Mouse (Mus musculus): ENCODE results near the gene Casz1. TPM values are rescaled to one million over a fixed set of nuclear protein-coding genes. Genes with fewer than 3 reads are reported as not detected.

The Casz1 gene
- total RNA-seq, 2 experiments from 2014 or later, result 0.55 to 0.75 TPM

DNA sequence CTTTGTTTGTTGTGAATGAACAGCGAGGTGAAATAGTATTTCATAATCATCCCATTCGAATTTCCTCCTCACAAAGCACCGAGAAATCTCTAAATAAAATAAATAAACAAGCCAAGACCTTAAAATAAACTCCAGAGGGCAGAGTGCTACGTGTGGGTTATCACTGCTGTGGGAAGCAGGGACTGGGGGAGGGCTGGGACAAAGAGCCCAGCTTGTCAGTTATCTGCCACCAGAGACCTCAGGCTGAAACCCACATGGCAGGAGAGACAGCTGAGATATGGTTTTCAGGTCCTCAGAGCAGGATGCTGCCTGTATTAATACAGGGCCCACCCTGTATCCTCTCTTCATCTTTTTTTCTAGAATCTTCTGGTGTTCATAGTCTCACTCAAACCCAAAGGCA is 9.2 kb upstream of the Casz1 start:
- ATAC-seq (replicated peaks; ENCODE audit: low FRiP score, low TSS enrichment, poor library complexity, severe bottlenecking), result peak; percentile 50; the same call in 1 of the 2 replicates

DNA sequence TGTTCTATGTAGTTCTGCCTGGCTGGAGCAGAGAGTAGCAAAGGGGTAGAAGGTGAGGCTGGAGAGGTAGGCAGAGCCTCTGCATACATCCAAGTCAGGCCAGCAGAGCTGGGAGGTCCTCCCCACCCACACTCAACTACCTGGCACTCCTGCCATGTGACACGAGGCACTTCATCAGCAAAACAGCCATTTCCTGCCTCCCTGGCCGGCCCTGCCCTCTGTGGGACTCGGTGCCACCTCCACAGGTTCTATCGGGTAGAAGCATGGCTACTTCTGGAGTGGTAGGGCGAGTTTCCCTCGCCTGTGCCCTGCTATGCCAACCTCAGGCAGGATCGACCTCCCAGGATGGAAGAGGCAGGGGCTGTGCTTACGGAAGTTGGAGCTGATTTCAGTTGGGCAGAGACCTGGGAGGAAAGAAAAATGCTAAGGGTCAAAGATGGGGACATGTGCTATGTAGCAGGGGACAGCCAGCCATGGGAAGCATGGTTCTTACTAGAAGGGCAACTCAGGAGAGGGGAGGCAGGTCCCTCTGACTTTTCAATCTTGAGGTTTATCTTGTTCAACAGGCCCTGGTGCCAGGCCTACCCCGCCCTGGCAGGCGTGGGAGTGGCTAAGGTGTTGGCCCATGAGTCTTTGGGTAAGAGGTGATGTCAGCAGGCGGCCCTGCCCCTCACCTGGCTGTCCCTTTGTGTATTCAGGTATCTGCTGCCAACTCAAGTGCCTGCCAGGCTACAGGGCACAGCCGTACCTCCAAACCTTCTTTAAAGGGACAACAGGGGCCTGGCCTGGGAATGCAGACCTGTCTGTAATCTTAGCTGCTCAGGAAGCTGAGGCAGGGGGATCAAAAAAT is 6.5 kb upstream of the Casz1 start:
- ATAC-seq (replicated peaks; ENCODE audit: low FRiP score, low TSS enrichment, poor library complexity, severe bottlenecking), result peak; percentile 70

DNA sequence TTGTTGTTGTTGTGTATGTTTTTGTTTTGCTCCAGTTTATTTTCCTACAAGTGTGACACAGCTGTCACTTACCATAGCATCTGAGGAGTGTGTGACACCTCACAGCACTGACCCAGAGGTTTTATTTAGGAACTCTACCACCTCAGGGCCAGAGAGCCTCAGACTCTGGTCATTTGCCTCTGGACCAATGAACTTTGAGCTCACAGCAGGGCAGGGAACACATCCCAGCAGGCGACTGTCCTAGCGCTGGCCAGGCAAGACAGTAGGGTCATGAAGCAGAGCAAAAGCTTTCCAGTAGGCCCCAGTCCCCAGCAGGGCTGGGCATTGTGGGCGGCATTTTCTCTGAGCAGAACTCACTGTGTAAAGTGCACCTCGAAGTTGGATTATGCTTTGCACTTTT is 1.2 kb upstream of the Casz1 start:
- no peak for ATAC-seq (replicated peaks; ENCODE audit: low FRiP score, low TSS enrichment, poor library complexity, severe bottlenecking)

DNA sequence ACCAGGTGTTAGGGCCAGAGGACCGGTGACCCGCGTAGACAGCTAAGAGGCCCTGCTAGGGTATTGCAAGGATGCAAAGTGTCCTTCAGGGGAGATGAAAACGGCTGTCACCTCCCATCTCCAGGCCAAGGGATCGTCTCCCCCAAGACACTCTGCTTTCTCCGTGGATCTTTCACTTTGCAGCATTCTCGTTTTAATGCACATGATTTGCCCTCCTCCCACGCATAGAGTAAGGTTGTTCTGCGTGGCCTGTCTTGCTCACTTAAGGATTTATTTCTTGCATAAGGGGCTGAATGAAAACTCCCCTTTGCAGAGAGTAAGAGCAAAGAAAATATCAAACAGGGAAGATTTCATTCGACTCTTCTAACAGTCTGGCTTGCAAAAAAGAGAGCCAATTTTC is 593 bp upstream of the Casz1 start:
- ATAC-seq (replicated peaks; ENCODE audit: low FRiP score, low TSS enrichment, poor library complexity, severe bottlenecking), result no peak

DNA sequence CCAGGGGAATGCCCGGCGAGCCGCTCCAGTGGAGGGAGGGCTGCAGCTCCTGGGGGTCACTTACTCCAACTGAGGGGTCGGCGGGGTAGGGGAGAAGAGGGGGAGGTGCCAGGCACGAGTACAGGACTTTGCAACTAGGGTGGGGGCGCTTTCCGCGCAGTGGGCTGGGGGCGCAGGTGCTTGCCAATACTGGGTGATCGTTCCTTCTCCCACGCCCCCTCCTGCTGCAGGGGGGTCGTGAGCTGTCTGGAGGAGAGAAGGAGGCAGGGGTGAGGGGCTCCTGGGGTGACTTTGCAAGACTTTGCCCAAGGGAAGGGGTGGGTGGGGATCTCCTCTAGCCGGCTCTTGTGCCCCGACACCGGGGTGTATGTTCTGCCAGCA is 541 bp downstream of the Casz1 start:
- no peak for ATAC-seq (replicated peaks; ENCODE audit: low FRiP score, low TSS enrichment, poor library complexity, severe bottlenecking)

DNA sequence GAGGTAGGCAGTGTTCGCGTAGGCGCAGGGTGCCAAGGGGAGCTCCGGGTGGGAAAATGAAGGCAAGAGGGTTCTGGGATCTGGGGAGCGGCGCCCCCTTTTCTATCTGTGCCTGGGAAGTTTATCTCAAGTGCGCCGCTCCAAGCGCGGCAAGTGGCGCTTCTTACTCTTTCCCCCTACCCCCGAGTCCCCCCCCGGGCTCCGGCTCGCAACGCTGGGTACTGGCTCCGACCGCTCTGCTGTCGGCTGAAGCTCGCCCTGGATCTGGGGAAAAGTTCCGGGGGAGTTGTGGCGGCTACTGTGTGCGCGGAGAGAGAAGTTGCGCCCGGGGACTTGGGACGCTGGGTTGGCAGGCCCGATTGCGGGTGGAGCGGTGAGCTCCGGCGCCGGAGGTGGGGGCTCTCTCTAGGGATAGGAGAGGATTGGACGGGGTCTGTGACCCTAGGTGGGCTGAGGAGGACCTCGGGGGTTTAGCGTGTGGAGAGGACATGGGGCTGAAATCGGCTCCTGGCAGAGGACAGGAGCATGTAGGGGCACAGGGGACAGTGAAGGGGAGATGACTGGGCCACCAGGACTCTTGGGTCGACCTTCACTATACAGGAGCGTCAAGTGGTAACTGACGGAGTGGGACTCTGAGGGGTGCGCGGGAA is 1.1 kb downstream of the Casz1 start:
- no peak for ATAC-seq (replicated peaks; ENCODE audit: low FRiP score, low TSS enrichment, poor library complexity, severe bottlenecking)

DNA sequence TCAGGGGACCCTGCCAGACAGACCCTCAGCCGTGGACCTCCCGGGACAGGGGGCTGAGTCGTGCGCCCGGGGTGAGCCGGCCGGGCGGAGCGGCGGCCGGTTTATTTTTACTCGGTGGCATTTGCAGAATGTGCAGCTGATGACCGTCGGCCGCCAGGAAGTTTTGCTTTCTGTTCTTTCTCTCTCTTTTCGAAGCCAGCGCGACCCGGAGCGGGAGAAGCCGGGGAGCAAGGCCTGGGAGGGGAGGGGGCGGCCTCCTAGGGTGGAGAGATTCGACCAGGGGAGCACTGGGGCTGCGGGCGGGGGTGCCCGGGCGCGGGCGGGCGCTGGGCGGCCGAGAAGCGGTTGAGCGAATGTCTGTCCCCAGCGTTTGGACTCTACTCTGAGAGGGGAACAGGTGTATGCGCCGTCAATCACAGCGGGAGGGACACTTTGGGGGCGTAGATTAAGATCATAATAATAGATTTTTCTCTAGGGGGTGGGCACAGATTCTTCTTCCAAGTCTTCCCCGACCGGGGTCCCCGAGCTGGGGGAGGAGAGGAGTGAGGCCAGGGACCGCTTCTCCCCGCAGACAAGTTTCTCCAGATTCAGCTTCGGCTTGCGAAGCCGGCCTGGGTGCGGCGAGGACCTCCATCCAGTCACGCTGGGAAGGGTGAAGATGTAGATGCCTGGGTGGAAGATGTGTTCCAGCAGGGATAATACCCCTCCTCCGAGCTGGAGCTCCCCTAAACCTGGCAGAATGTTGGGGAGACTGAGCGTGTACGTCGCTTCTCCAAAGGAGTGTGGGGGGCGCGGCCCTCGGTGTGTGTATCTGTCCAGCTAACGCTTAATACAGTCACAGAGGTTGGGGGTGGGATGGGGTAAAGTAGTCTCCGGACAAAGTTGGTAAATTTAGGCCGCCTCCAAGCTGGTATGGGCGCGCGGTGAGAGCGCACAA is 1.9 kb downstream of the Casz1 start:
- ATAC-seq (replicated peaks; ENCODE audit: low FRiP score, low TSS enrichment, poor library complexity, severe bottlenecking), result no peak

DNA sequence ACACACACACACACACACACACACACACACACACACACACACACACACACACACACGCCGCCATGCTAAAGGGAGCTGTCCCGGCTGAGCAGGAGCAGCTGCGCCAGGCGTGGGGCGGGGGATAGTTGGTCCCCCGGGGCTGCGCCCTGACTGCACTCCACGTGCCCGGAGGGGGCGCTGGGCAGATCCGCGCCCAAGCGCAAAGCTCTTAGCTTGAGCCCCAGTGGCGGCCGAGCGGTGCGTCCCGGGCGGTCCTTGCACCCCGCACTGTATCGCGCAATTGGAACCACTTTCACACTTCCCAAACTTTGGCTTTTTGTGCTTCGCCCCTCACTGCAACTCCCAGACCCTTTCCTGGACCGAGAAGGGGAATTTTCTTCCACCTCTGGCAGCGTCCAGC is 2.6 kb downstream of the Casz1 start:
- ATAC-seq (replicated peaks; ENCODE audit: low FRiP score, low TSS enrichment, poor library complexity, severe bottlenecking), result no peak

DNA sequence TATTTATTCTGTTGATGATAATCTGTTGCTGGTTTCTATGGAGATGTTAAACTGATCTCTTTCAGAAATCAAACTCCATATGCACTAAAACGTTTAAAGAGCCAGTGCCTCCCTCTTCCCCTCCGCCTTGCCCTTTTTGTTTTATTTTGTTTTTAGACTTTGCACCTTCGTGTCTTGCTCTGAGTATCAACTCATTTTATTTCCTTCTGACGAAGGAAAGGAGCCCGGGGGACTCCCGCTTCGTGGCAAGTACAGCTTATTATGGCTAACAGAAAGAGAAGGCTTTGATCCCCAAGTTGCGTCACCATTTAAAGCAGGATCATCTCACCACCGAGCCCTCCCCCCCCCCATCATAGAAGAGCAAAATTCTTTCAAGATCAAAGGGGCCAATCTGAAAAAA is 3.2 kb downstream of the Casz1 start:
- no peak for ATAC-seq (replicated peaks; ENCODE audit: low FRiP score, low TSS enrichment, poor library complexity, severe bottlenecking)

DNA sequence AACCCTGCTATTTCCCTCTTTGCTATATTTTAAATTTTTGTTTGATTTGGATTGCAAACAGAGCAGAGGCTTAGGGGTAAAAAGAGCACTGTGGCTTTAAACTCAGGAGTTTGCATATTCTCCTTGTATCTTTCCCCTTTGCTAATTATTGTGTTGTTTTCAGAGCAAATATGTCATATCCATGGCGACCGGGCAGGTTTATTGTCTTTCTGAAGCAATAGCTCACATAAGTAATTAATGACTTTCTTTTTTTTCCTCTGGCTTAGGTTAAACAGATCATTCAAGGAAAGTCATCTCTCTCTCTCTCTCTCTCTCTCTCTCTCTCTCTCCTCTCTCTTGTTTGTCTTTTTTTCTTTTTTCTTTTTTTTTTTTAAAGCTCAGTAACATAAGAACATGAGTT is 4.6 kb downstream of the Casz1 start:
- no peak for ATAC-seq (replicated peaks; ENCODE audit: low FRiP score, low TSS enrichment, poor library complexity, severe bottlenecking)

DNA sequence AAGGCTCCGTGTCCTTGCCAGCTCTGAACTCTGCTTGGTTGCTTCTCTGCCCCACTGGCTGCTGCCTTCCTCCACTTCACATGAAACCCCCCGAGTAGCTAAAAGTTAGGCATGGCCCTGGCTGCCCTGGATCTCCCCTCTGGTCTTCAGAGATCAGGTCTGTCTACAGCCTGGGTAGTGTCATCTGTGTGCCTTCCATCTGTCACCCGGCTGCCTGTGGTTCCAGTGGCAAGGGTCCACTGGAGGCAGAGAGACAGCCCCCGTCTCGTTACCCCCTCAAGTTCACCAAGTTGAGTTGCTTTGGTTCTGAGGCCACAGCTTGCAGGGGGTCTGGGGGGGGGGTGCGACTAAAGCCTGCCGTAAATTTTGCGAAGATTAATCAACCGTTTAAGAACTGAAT is 6.5 kb downstream of the Casz1 start:
- no peak for ATAC-seq (replicated peaks; ENCODE audit: low FRiP score, low TSS enrichment, poor library complexity, severe bottlenecking)

DNA sequence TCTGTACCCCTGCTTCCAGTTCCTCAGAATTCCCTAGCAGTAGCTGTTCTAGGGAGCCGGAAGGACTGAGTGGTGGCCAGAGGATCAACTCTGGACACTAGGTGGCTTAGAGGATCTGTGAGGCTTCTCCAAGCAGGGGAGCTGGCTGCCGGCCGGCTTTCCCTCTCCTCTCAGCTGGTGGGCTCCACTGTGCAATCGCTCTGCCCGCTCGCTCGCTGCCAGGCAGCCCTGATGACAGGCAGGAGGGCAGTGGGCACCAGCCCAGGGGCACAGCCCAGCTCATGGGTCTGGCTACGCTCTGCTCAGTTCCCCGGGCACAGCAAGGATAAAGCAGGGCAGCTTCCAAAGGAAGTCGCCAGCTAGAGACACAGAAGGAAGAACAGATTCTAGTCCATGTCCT is 7.7 kb downstream of the Casz1 start:
- ATAC-seq (replicated peaks; ENCODE audit: low FRiP score, low TSS enrichment, poor library complexity, severe bottlenecking), result no peak

DNA sequence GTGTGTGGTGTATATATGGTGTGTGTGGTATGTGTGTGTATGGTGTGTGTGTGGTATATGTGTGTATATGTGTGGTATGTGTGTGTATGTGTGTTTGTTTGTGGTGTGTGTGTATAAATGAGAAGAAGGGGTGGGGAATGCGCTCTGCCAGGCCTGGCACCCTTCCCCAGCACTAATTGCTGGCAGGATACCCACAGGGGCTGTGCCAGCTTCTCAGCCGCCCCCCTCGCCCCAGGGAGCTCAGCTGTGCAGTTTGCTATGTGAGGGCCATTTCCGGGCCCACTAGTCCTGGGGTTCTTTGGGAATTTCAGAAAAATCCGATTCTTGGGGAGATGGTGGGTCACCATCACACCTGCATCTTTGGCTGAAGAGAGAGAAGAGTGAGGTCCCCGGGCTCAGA is 9.0 kb downstream of the Casz1 start:
- ATAC-seq (replicated peaks; ENCODE audit: low FRiP score, low TSS enrichment, poor library complexity, severe bottlenecking), result no peak

DNA sequence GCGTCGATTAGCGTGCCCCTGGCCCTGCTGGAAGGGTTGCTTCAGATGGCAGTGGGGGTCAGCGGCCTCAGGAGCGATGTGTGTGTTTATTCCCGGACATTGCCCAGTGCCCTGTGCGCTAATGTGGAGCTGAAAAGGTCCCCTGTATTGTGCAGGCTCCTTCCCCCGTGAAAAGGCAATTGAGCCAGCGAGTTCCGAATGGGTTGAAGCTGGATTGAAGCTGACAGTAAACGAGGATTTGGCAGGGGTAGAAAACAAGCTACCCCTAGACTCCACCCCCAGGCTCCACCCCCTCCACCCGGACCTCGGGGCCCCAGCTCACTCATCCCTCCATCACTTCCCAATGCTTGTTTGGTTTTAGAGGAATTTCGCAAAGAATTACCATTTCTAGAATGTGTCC is 12.3 kb downstream of the Casz1 start:
- no peak for ATAC-seq (replicated peaks; ENCODE audit: low FRiP score, low TSS enrichment, poor library complexity, severe bottlenecking)

DNA sequence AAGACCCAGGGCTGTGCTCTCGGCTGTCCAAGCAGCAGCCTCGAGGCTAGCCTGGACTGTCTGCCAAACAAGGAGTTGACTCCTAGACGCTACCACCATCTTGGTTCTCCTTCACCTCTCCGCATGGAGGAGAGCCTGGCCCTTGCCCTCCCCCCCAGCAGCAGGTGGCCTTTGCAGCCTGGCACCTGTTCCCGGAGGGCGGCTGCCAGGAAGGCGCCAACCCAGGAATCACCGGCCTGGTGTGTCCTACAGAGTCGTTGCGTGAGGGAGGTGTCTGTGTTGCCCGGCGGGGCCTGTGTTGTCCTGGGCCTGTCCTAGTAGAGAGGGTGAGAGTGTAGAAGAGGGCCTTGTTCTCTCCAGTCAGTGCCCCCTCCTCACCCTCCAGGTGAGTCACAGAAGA is 13.9 kb downstream of the Casz1 start:
- ATAC-seq (replicated peaks; ENCODE audit: low FRiP score, low TSS enrichment, poor library complexity, severe bottlenecking), result no peak

DNA sequence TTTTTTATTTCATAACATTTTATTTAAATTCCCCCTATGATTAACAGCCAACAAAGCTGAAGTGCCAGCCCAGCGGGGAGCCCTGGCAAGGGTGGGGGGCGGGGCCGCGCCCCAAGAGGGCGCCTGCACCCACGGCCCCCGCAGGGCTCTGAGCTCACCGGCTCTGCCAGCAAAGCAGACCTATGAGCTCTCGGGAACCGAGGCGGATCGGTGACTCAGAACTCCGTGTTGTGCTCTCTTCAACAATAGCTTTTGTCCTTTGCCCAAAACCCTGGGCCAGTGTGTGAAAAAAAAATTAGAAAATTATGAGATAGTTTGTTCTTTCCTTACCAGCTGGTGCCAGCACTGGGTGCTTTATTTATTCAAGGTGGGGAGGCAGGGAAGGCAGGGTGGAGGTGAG is 15.9 kb downstream of the Casz1 start:
- no peak for ATAC-seq (replicated peaks; ENCODE audit: low FRiP score, low TSS enrichment, poor library complexity, severe bottlenecking)

DNA sequence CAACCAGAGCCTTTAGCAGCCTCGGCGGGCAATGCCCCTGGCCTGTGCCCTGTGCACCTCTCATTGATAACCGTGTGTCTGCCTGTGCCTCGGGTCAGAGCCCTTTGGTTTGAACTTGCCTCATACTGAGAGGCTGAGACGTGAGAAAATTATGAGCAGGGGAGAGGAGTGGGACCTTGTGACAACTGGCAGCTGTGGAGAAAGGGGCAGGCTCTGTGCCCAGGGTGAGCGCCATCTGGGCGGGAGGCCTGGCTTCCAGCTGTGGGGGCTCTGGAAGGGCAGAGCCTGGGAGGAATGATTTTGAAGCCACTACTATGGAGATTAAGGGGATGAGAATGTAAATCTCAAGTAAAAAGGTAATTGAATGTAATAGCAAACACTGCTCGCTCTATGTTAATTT is 19.1 kb downstream of the Casz1 start:
- no peak for ATAC-seq (replicated peaks; ENCODE audit: low FRiP score, low TSS enrichment, poor library complexity, severe bottlenecking)

DNA sequence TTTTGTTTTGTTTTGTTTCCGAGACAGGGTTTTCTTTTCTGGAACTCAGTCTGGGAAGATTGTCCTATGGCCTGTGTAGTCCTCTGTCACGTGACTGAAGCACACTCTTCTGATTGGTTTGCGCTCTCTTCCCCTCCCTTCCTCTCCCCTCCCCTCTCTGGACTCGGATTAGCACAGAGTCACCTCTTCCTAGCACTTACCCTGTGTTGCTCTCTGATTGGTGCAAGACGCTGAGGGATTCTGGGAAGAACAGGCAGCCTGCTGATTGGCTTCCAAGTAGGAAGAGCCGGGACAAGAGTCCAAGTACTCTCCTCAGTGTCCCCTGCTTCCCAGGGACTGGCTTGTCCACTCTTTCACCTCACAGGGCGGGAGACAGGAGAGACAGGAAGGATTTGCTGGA is 26.1 kb downstream of the Casz1 start:
- no peak for ATAC-seq (replicated peaks; ENCODE audit: low FRiP score, low TSS enrichment, poor library complexity, severe bottlenecking)

DNA sequence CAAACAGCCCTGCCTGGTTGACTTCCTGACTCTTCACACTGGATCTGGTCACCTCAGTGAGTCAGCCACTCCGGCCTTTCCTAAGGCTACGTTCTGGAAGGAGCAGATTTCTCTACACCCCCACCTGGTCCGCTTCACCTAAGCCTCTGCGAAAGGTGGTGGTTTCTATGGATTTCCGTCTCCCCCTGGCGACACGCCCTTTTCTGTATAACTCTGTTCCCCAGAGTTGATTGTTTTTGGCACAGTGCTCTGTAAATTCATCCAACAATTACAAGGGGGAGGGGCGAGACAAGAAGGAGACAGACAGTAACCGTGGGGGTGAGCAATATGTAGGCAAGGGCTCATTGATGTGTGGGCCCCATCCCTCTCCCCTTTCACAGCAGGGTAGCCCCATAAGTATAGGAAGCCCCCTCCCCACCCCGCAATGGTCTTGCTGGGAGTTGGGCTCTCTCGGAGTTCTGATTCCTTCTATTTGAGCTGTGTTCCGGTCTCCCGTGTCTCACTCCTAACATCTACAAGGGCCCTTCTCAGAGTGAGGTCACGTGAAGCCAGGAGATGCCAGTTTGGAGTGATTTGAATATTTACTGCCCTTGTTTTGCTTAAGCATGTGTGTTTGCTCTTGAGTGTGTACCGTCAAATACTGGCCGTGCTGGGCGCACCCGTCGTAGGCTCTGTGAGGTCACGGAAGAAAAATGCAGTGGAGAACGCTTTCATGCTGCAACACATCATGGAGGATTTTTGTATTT is 29.2 kb downstream of the Casz1 start:
- no peak for ATAC-seq (replicated peaks; ENCODE audit: low FRiP score, low TSS enrichment, poor library complexity, severe bottlenecking)

DNA sequence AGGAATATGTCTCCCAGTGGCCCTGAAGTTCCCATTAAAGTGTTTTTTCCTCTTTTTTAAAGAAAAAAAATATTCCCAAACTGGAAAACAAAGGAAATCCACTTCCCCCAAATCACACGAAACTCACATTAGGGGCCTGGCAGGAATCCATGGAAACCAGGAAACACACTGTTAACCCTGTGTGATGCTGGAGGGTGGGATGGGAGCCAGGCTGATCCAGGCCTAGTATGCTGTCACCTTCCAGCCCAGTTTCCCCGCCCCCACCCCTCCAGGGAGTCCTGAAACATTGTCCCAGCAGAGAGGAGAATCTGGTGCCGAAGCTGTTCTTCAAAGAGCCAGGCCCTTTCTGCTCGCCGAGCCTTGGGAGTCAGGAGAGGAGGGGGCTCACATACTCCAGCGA is 32.2 kb downstream of the Casz1 start:
- no peak for ATAC-seq (replicated peaks; ENCODE audit: low FRiP score, low TSS enrichment, poor library complexity, severe bottlenecking)

Data from megakaryocyte-erythroid progenitor cell, adult 5-6 weeks (primary cell).